Mouse (Mus musculus) embryonic fibroblast, embryonic 13.5 days (primary cell): ENCODE measurements around the gene Lcp1.

Source experiments
- CTCF ChIP-seq: IDR thresholded peaks from 2 replicates; pipeline ENCODE4 v1.5.1; 2011; ENCODE audit warnings: mild to moderate bottlenecking, control low read depth, low read length, moderate library complexity, borderline replicate concordance; ENCODE audit not compliant: insufficient read depth
- POLR2A ChIP-seq: IDR thresholded peaks from 2 replicates; pipeline ENCODE4 v1.6.1; 2011; ENCODE audit warnings: low read depth, mild to moderate bottlenecking, control low read depth, low read length, moderate library complexity

GRCm38 (mm10) chr14:75279716-75280115 lies 148.8 kb downstream of the Lcp1 start:
- TF ChIP-seq POLR2A, result no peak
- TF ChIP-seq CTCF, result no peak
